Mouse (Mus musculus): ENCODE data around the gene Glipr2. TPM values are rescaled to one million over a fixed set of nuclear protein-coding genes. Genes with fewer than 3 reads are reported as not detected.

Gene Glipr2
- total RNA-seq, 1 experiment from 2014 or later: 262 TPM

- no peak for ATAC-seq (ENCODE audit: extremely low read depth, insufficient number of reproducible peaks, low FRiP score, poor library complexity, severe bottlenecking)
These were observed 35.9 kb downstream of the Glipr2 start for GRCm38 (mm10) chr4:43993072-43993471.

GRCm38 (mm10) chr4:43994342-43994741 is 37.1 kb downstream of the Glipr2 start:
- ATAC-seq (ENCODE audit: extremely low read depth, insufficient number of reproducible peaks, low FRiP score, poor library complexity, severe bottlenecking): no peak

- ATAC-seq (ENCODE audit: extremely low read depth, insufficient number of reproducible peaks, low FRiP score, poor library complexity, severe bottlenecking): no peak
These were observed 46.4 kb downstream of the Glipr2 start for GRCm38 (mm10) chr4:44003622-44004021.

- no peak for ATAC-seq (ENCODE audit: extremely low read depth, insufficient number of reproducible peaks, low FRiP score, poor library complexity, severe bottlenecking)
These were observed 46.9 kb downstream of the Glipr2 start, which contains the start of gene Clta for GRCm38 (mm10) chr4:44004126-44004525. Gene Clta (plus strand): TSS chr4:44004452.

GRCm38 (mm10) chr4:44004623-44005409 is 47.6 kb downstream of the Glipr2 start:
- ATAC-seq (ENCODE audit: extremely low read depth, insufficient number of reproducible peaks, low FRiP score, poor library complexity, severe bottlenecking): no peak

GRCm38 (mm10) chr4:44010176-44010575 is 53.0 kb downstream of the Glipr2 start:
- no peak for ATAC-seq (ENCODE audit: extremely low read depth, insufficient number of reproducible peaks, low FRiP score, poor library complexity, severe bottlenecking)

- no peak for ATAC-seq (ENCODE audit: extremely low read depth, insufficient number of reproducible peaks, low FRiP score, poor library complexity, severe bottlenecking)
These were observed 53.7 kb downstream of the Glipr2 start for GRCm38 (mm10) chr4:44010893-44011292.

GRCm38 (mm10) chr4:44011799-44012198 is 54.6 kb downstream of the Glipr2 start:
- no peak for ATAC-seq (ENCODE audit: extremely low read depth, insufficient number of reproducible peaks, low FRiP score, poor library complexity, severe bottlenecking)

GRCm38 (mm10) chr4:44012376-44013367 is 55.5 kb downstream of the Glipr2 start:
- ATAC-seq (ENCODE audit: extremely low read depth, insufficient number of reproducible peaks, low FRiP score, poor library complexity, severe bottlenecking): peak; percentile 86

- no peak for ATAC-seq (ENCODE audit: extremely low read depth, insufficient number of reproducible peaks, low FRiP score, poor library complexity, severe bottlenecking)
These were observed 56.3 kb downstream of the Glipr2 start for GRCm38 (mm10) chr4:44013391-44014070.

- no peak for ATAC-seq (ENCODE audit: extremely low read depth, insufficient number of reproducible peaks, low FRiP score, poor library complexity, severe bottlenecking)
These were observed 58.9 kb downstream of the Glipr2 start for GRCm38 (mm10) chr4:44016071-44016470.

- ATAC-seq (ENCODE audit: extremely low read depth, insufficient number of reproducible peaks, low FRiP score, poor library complexity, severe bottlenecking): no peak
These were observed 59.6 kb downstream of the Glipr2 start for GRCm38 (mm10) chr4:44016791-44017190.

- ATAC-seq (ENCODE audit: extremely low read depth, insufficient number of reproducible peaks, low FRiP score, poor library complexity, severe bottlenecking): peak; percentile 35
These were observed 65.1 kb downstream of the Glipr2 start for GRCm38 (mm10) chr4:44022323-44022722.

GRCm38 (mm10) chr4:44022766-44023165 is 65.6 kb downstream of the Glipr2 start:
- ATAC-seq (ENCODE audit: extremely low read depth, insufficient number of reproducible peaks, low FRiP score, poor library complexity, severe bottlenecking): no peak

- no peak for ATAC-seq (ENCODE audit: extremely low read depth, insufficient number of reproducible peaks, low FRiP score, poor library complexity, severe bottlenecking)
These were observed 66.5 kb downstream of the Glipr2 start for GRCm38 (mm10) chr4:44023681-44024080.

GRCm38 (mm10) chr4:44024241-44024640 is 67.0 kb downstream of the Glipr2 start:
- no peak for ATAC-seq (ENCODE audit: extremely low read depth, insufficient number of reproducible peaks, low FRiP score, poor library complexity, severe bottlenecking)

GRCm38 (mm10) chr4:44025570-44025969 is 68.4 kb downstream of the Glipr2 start:
- no peak for ATAC-seq (ENCODE audit: extremely low read depth, insufficient number of reproducible peaks, low FRiP score, poor library complexity, severe bottlenecking)
